Mouse (Mus musculus) CH12.LX (cell line): Measurements from ENCODE around the gene Rasgrp3. TPM values are rescaled to one million over a fixed set of nuclear protein-coding genes. Genes with fewer than 3 reads are reported as not detected.

ENCODE experiments used
- DNase-seq: peaks from one replicate; pipeline ENCODE4 v3.0.0-alpha.2; 2013; ENCODE audit errors: extremely low read depth
- H3K27ac ChIP-seq: 2 replicates; pipeline ENCODE4 v1.5.1; 2012; ENCODE audit warnings: low read depth, mild to moderate bottlenecking, control low read depth, moderate library complexity; ENCODE audit not compliant: insufficient read depth
- H3K27me3 ChIP-seq: replicated peaks from 2 replicates; pipeline ENCODE3; 2012; ENCODE audit warnings: inconsistent platforms
- H3K36me3 ChIP-seq, 2 experiments: replicated peaks in 1 of 2; 2 replicates each; pipeline versions ENCODE3 to v1.6.1; 2012; ENCODE audit warnings: inconsistent platforms in 1 of 2, low read length in 1 of 2, mild to moderate bottlenecking in 1 of 2, mixed read lengths in 1 of 2, moderate library complexity in 1 of 2; ENCODE audit not compliant: control insufficient read depth in 1 of 2, insufficient read depth in 1 of 2
- H3K4me1 ChIP-seq, 2 experiments: 2 replicates each; pipeline ENCODE4 v1.6.1; 2012; ENCODE audit warnings: inconsistent platforms in 1 of 2, moderate library complexity in 1 of 2; ENCODE audit not compliant: insufficient read depth in 2 of 2, control insufficient read depth in 1 of 2
- H3K4me2 ChIP-seq: 2 replicates; pipeline ENCODE4 v1.6.1; 2012; ENCODE audit warnings: low read depth, mild to moderate bottlenecking, control low read depth; ENCODE audit not compliant: poor library complexity, insufficient read depth, severe bottlenecking
- H3K4me3 ChIP-seq, 3 experiments: fragments of 150-350 bp in 1 of 3; sonication (generic) in 1 of 3; replicated peaks in 1 of 3; 2 replicates each; pipeline versions ENCODE3 to v1.5.1; 2011 to 2012; ENCODE audit warnings: low read depth in 2 of 3, low read length in 2 of 3, mild to moderate bottlenecking in 2 of 3, moderate library complexity in 2 of 3, control low read depth in 1 of 3, improper control_type of control experiment in 1 of 3, inconsistent platforms in 1 of 3, mixed read lengths in 1 of 3; ENCODE audit not compliant: poor library complexity in 1 of 3
- H3K79me2 ChIP-seq: replicated peaks from 2 replicates; pipeline ENCODE4 v1.6.1; 2012; ENCODE audit warnings: mild to moderate bottlenecking, moderate library complexity; ENCODE audit not compliant: control insufficient read depth, poor library complexity, insufficient read depth, severe bottlenecking; ENCODE audit errors: extremely low read depth
- H3K9ac ChIP-seq: 2 replicates; pipeline ENCODE4 v1.6.1; 2012; ENCODE audit warnings: low read depth, mild to moderate bottlenecking, control low read depth, moderate library complexity; ENCODE audit not compliant: insufficient read depth
- H3K9me3 ChIP-seq: replicated peaks from 2 replicates; pipeline ENCODE3; 2012; ENCODE audit warnings: low read length, inconsistent platforms, mixed read lengths
- BHLHE40 ChIP-seq: IDR thresholded peaks from 2 replicates; pipeline ENCODE4 v1.6.1; 2011; ENCODE audit warnings: mild to moderate bottlenecking, low read depth, low read length, improper control_type of control experiment
- CHD2 ChIP-seq: IDR thresholded peaks from 2 replicates; pipeline ENCODE4 v1.6.1; 2011; ENCODE audit warnings: low read length, improper control_type of control experiment
- CTCF ChIP-seq, 2 experiments: IDR thresholded peaks in 1 of 2; conservative IDR thresholded peaks in 1 of 2; 2 replicates each; pipeline ENCODE4 v1.5.1; 2011 to 2012; ENCODE audit warnings: low read depth in 2 of 2, low read length in 2 of 2, improper control_type of control experiment in 1 of 2, inconsistent platforms in 1 of 2, mild to moderate bottlenecking in 1 of 2, moderate library complexity in 1 of 2
- E2F4 ChIP-seq: IDR thresholded peaks from 2 replicates; pipeline ENCODE4 v1.6.1; 2011; ENCODE audit warnings: low read depth, low read length, improper control_type of control experiment; ENCODE audit not compliant: insufficient replicate concordance
- GABPA ChIP-seq: IDR thresholded peaks from 2 replicates; pipeline ENCODE4 v1.6.1; 2012; ENCODE audit warnings: low read depth, low read length, improper control_type of control experiment, inconsistent platforms; ENCODE audit not compliant: insufficient replicate concordance
- HCFC1 ChIP-seq: IDR thresholded peaks from 2 replicates; pipeline ENCODE4 v1.6.1; 2012; ENCODE audit warnings: low read depth, mild to moderate bottlenecking, inconsistent platforms, low read length, improper control_type of control experiment
- IRF4 ChIP-seq: IDR thresholded peaks from 2 replicates; pipeline ENCODE4 v1.6.1; 2014; ENCODE audit warnings: low read depth, mild to moderate bottlenecking, inconsistent platforms, low read length, improper control_type of control experiment
- JUND ChIP-seq: conservative IDR thresholded peaks from 2 replicates; pipeline ENCODE4 v1.6.1; 2011; ENCODE audit warnings: low read depth, low read length, improper control_type of control experiment
- KAT2A ChIP-seq: IDR thresholded peaks from 2 replicates; pipeline ENCODE4 v1.6.1; 2012; ENCODE audit warnings: low read length, improper control_type of control experiment, inconsistent platforms; ENCODE audit not compliant: insufficient replicate concordance
- MAFK ChIP-seq: IDR thresholded peaks from 2 replicates; pipeline ENCODE4 v1.6.1; 2011; ENCODE audit warnings: low read length, improper control_type of control experiment; ENCODE audit not compliant: insufficient replicate concordance
- MAX ChIP-seq: IDR thresholded peaks from 2 replicates; pipeline ENCODE4 v1.6.1; 2011; ENCODE audit warnings: low read length, improper control_type of control experiment
- MEF2A ChIP-seq: IDR thresholded peaks from 2 replicates; pipeline ENCODE4 v1.6.1; 2014; ENCODE audit warnings: low read depth, mild to moderate bottlenecking, inconsistent platforms, low read length, improper control_type of control experiment, borderline replicate concordance
- MXI1 ChIP-seq: IDR thresholded peaks from 2 replicates; pipeline ENCODE4 v1.6.1; 2011; ENCODE audit warnings: mild to moderate bottlenecking, low read depth, low read length, improper control_type of control experiment
- MYC ChIP-seq: IDR thresholded peaks from 2 replicates; pipeline ENCODE4 v1.6.1; 2011; ENCODE audit warnings: low read depth, mild to moderate bottlenecking, improper control_type of control experiment, low read length
- NELFE ChIP-seq: IDR thresholded peaks from 2 replicates; pipeline ENCODE4 v1.6.1; 2011; ENCODE audit warnings: low read depth, low read length, improper control_type of control experiment
- NRF1 ChIP-seq: IDR thresholded peaks from 2 replicates; pipeline ENCODE4 v1.6.1; 2014; ENCODE audit warnings: low read depth, mild to moderate bottlenecking, inconsistent platforms, low read length, improper control_type of control experiment, moderate library complexity
- PAX5 ChIP-seq: IDR thresholded peaks from 2 replicates; pipeline ENCODE4 v1.6.1; 2012; ENCODE audit warnings: low read length, inconsistent platforms, mixed read lengths
- POLR2A ChIP-seq: IDR thresholded peaks from 2 replicates; pipeline ENCODE4 v1.6.1; 2011; ENCODE audit warnings: low read depth, mild to moderate bottlenecking, improper control_type of control experiment, low read length
- POLR2AphosphoS2 ChIP-seq: IDR thresholded peaks from 2 replicates; pipeline ENCODE4 v1.6.1; 2011; ENCODE audit warnings: low read depth, low read length, improper control_type of control experiment
- RAD21 ChIP-seq: IDR thresholded peaks from 2 replicates; pipeline ENCODE4 v1.6.1; 2011; ENCODE audit warnings: low read depth, mild to moderate bottlenecking, low read length, improper control_type of control experiment, moderate library complexity
- RCOR1 ChIP-seq: conservative IDR thresholded peaks from 2 replicates; pipeline ENCODE4 v1.6.1; 2012; ENCODE audit warnings: low read depth, mild to moderate bottlenecking, inconsistent platforms, low read length, improper control_type of control experiment
- SIN3A ChIP-seq: IDR thresholded peaks from 2 replicates; pipeline ENCODE4 v1.6.1; 2012; ENCODE audit warnings: low read length, improper control_type of control experiment, inconsistent platforms
- SMC3 ChIP-seq: IDR thresholded peaks from 2 replicates; pipeline ENCODE4 v1.6.1; 2011; ENCODE audit warnings: low read depth, low read length, improper control_type of control experiment
- TBP ChIP-seq: conservative IDR thresholded peaks from 2 replicates; pipeline ENCODE4 v1.6.1; 2011; ENCODE audit warnings: low read depth, low read length, improper control_type of control experiment
- TCF12 ChIP-seq: IDR thresholded peaks from 2 replicates; pipeline ENCODE4 v1.6.1; 2014; ENCODE audit warnings: low read depth, mild to moderate bottlenecking, inconsistent platforms, low read length, improper control_type of control experiment
- UBTF ChIP-seq: IDR thresholded peaks from 2 replicates; pipeline ENCODE4 v1.6.1; 2012; ENCODE audit warnings: low read depth, mild to moderate bottlenecking, inconsistent platforms, low read length, improper control_type of control experiment, moderate library complexity
- USF1 ChIP-seq: IDR thresholded peaks from 2 replicates; pipeline ENCODE4 v1.6.1; 2014; ENCODE audit warnings: low read depth, mild to moderate bottlenecking, inconsistent platforms, low read length, improper control_type of control experiment
- USF2 ChIP-seq: conservative IDR thresholded peaks from 2 replicates; pipeline ENCODE4 v1.6.1; 2011; ENCODE audit warnings: low read depth, low read length, improper control_type of control experiment
- ZC3H11A ChIP-seq: IDR thresholded peaks from 2 replicates; pipeline ENCODE4 v1.6.1; 2012; ENCODE audit warnings: low read depth, mild to moderate bottlenecking, inconsistent platforms, low read length, improper control_type of control experiment
- ZKSCAN1 ChIP-seq: IDR thresholded peaks from 2 replicates; pipeline ENCODE4 v1.6.1; 2012; ENCODE audit warnings: low read depth, inconsistent platforms, low read length, improper control_type of control experiment, borderline replicate concordance
- ZMIZ1 ChIP-seq: IDR thresholded peaks from 2 replicates; pipeline ENCODE4 v1.6.1; 2012; ENCODE audit warnings: low read depth, mild to moderate bottlenecking, inconsistent platforms, low read length, improper control_type of control experiment
- ZNF384 ChIP-seq: IDR thresholded peaks from 2 replicates; pipeline ENCODE4 v1.6.1; 2012; ENCODE audit warnings: low read depth, low read length, improper control_type of control experiment, inconsistent platforms
- dilution Hi-C: fragments of 300-500 bp; cut with MboI; formaldehyde crosslinking; loops from 2 replicates; pipeline ENCODE4 v1.14.3; 2020; ENCODE audit warnings: low sequenced_read_pairs; ENCODE audit not compliant: extremely low pct_unique_long_range_greater_than_20kb, extremely low pct_ligation_motif_present
- in situ Hi-C: fragments of 300-500 bp; cut with MboI; formaldehyde crosslinking; loops from 3 replicates; pipeline ENCODE4 v1.14.3; 2019; ENCODE audit warnings: low sequenced_read_pairs, low pct_ligation_motif_present, low pct_unique_long_range_greater_than_20kb, mixed read lengths
- polyA plus RNA-seq: library from polyadenylated mRNA; unstranded; fragments of >175 nt; gene quantifications from 2 replicates; pipeline ENCODE4 v1.2.1, GENCODE M21; 2012; ENCODE audit warnings: low read depth; ENCODE audit not compliant: insufficient read length
- total RNA-seq, 2 experiments: library from RNA; depleted of rRNA; stranded (reverse); fragments of 300-350 nt in 1 of 2; fragments of >200 nt in 1 of 2; gene quantifications; 2 replicates each; pipeline ENCODE4 v1.2.3; 2012 to 2014

The Rasgrp3 gene
- total and polyA plus RNA-seq, 3 experiments, result 79.6 to 164 (median 161) TPM

DNA sequence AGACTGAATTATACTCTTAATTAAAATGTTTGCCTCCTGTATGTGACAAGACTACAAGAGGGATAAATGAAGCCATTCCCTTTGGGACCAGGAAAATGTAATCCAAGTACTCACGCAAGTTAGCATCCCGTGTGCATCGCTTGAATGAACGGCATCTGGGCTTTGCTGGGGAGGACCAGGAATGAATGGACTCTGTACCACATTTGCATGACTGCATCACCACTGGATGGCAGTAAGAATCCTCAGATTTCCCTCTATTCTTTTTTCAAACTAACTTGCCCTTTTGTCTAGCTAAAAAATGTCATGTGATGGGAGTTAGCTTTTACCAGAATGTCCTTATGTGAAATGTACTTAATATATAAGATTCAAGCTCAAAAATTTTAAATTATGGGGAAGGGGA lies 29.3 kb upstream of the Rasgrp3 start:
- Histone ChIP-seq H3K9ac (no peak overlapping the region), H3K79me2 (no peaks in the 10 kb centered on the region), H3K36me3 (no peaks in the 10 kb centered on the region), H3K4me2 (0 out of 2 replicates have a peak overlapping the region, but pooled peaks have one; percentile 1), H3K4me3 (no peak overlapping the region), H3K4me1 (peaks cover 10 to 25% of the 10 kb centered on the region in 2 experiments), H3K27me3 (no peaks in the 10 kb centered on the region), H3K27ac (no peak overlapping the region), H3K9me3 (no peaks in the 10 kb centered on the region)
- peak; percentile 45 for DNase-seq
- dilution Hi-C loops (no loop called here), in situ Hi-C loops (no loop called here)
- TF ChIP-seq GABPA (no peak), ZNF384 (peak; percentile 68; the same call in 1 of the 2 replicates), CHD2 (no peak), NELFE (0 out of 2 replicates have a peak, but pooled peaks have one; percentile 13), TCF12 (no peak), ZKSCAN1 (no peak), IRF4 (peak; percentile 36; the same call in 1 of the 2 replicates), NRF1 (no peak), SIN3A (peak; percentile 45; the same call in 1 of the 2 replicates), MXI1 (no peak), BHLHE40 (0 out of 2 replicates have a peak, but pooled peaks have one; percentile 35), HCFC1 (no peak), MAFK (no peak), USF1 (peak; percentile 37), RCOR1 (no peak), UBTF (no peak), SMC3 (peak; percentile 93), JUND (peak; percentile 55; the same call in 1 of the 2 replicates), MYC (0 out of 2 replicates have a peak, but pooled peaks have one; percentile 33), KAT2A (no peak), ZMIZ1 (no peak), POLR2AphosphoS2 (no peak), USF2 (no peak), TBP (no peak), POLR2A (no peak), PAX5 (no peak), CTCF (conservative IDR thresholded peaks at IDR 0.05 in 1 of 2, IDR thresholded peaks at IDR 0.05 in 1 of 2; ENCODE audit: low read depth in 2 of 2, low read length in 2 of 2) (peak; percentile 12 to 81; a peak in 2 of 4 replicates), MEF2A (peak; percentile 23; the same call in 1 of the 2 replicates), E2F4 (0 out of 2 replicates have a peak, but pooled peaks have one; percentile 50), MAX (no peak), RAD21 (peak; percentile 91), ZC3H11A (peak; percentile 88)
